Mouse (Mus musculus): ENCODE measurements around the gene Batf2. TPM values are rescaled to one million over a fixed set of nuclear protein-coding genes. Genes with fewer than 3 reads are reported as not detected.

Gene Batf2
- total and polyA plus RNA-seq, 3 experiments: not detected

- H3K4me2 ChIP-seq (ENCODE audit: insufficient read depth, low read depth, poor library complexity, severe bottlenecking): peak overlapping the region; percentile 70
- no peaks in the 10 kb centered on the region for H3K27me3 ChIP-seq (replicated peaks)
- no peak for DNase-seq (ENCODE audit: extremely low read depth)
- H3K79me2 ChIP-seq (replicated peaks; ENCODE audit: control insufficient read depth, extremely low read depth, insufficient read depth, poor library complexity, severe bottlenecking): peaks cover 14% of the 10 kb centered on the region
- peak overlapping the region; percentile 94 for H3K27ac ChIP-seq (ENCODE audit: insufficient read depth, low read depth)
- H3K4me3 ChIP-seq (replicated peaks in 1 of 3; ENCODE audit: low read depth in 2 of 3, low read length in 2 of 3, poor library complexity in 1 of 3): peak overlapping the region; percentile 78 to 90 (median 84)
- H3K4me1 ChIP-seq (ENCODE audit: control insufficient read depth in 1 of 2, insufficient read depth in 2 of 2): peaks cover 11 to 43% of the 10 kb centered on the region in 2 experiments; a peak in 3 of 4 replicates
- peaks cover 36 to 72% of the 10 kb centered on the region in 2 experiments for H3K36me3 ChIP-seq (replicated peaks in 1 of 2; ENCODE audit: control insufficient read depth in 1 of 2, insufficient read depth in 1 of 2, low read length in 1 of 2)
- TF ChIP-seq ELF1 (IDR thresholded peaks at IDR 0.05; ENCODE audit: low read depth, low read length) (0 out of 2 replicates have a peak, but pooled peaks have one; percentile 15), IRF4 (IDR thresholded peaks at IDR 0.05; ENCODE audit: low read depth, low read length) (no peak)
- in situ Hi-C loops (cut with MboI; ENCODE audit: low pct_ligation_motif_present, low pct_unique_long_range_greater_than_20kb, low sequenced_read_pairs): no loop called here
- H3K9me3 ChIP-seq (replicated peaks; ENCODE audit: low read length): no peaks in the 10 kb centered on the region
- dilution Hi-C loops (cut with MboI; ENCODE audit: extremely low pct_ligation_motif_present, extremely low pct_unique_long_range_greater_than_20kb, low sequenced_read_pairs): no loop called here
- peak overlapping the region; percentile 74 for H3K9ac ChIP-seq (ENCODE audit: insufficient read depth, low read depth)
Measured at GRCm38 (mm10) chr19:6117346-6117985, 23.3 kb upstream of the Batf2 start.

- H3K9ac ChIP-seq (ENCODE audit: insufficient read depth, low read depth): peak within 1 kb of the TSS; percentile 74
- H3K4me2 ChIP-seq (ENCODE audit: insufficient read depth, low read depth, poor library complexity, severe bottlenecking): peak within 1 kb of the TSS; percentile 70
- no peaks in the 10 kb centered on the region for H3K27me3 ChIP-seq (replicated peaks)
- peaks cover 7 to 36% of the 10 kb centered on the region in 2 experiments; a peak in 3 of 4 replicates for H3K4me1 ChIP-seq (ENCODE audit: control insufficient read depth in 1 of 2, insufficient read depth in 2 of 2)
- peaks cover 14% of the 10 kb centered on the region for H3K79me2 ChIP-seq (replicated peaks; ENCODE audit: control insufficient read depth, extremely low read depth, insufficient read depth, poor library complexity, severe bottlenecking)
- H3K4me3 ChIP-seq (replicated peaks in 1 of 3; ENCODE audit: low read depth in 2 of 3, low read length in 2 of 3, poor library complexity in 1 of 3): peak within 1 kb of the TSS; percentile 78 to 90 (median 84)
- dilution Hi-C loops (cut with MboI; ENCODE audit: extremely low pct_ligation_motif_present, extremely low pct_unique_long_range_greater_than_20kb, low sequenced_read_pairs): no loop called here
- H3K9me3 ChIP-seq (replicated peaks; ENCODE audit: low read length): no peaks in the 10 kb centered on the region
- peaks cover 30 to 68% of the 10 kb centered on the region in 2 experiments for H3K36me3 ChIP-seq (replicated peaks in 1 of 2; ENCODE audit: control insufficient read depth in 1 of 2, insufficient read depth in 1 of 2, low read length in 1 of 2)
- peak within 1 kb of the TSS; percentile 94 for H3K27ac ChIP-seq (ENCODE audit: insufficient read depth, low read depth)
- DNase-seq (ENCODE audit: extremely low read depth): peak; percentile 93
- in situ Hi-C loops (cut with MboI; ENCODE audit: low pct_ligation_motif_present, low pct_unique_long_range_greater_than_20kb, low sequenced_read_pairs): no loop called here
- TF ChIP-seq ZMIZ1 (IDR thresholded peaks at IDR 0.05; ENCODE audit: low read depth, low read length) (peak; percentile 90), HCFC1 (IDR thresholded peaks at IDR 0.05; ENCODE audit: low read depth, low read length) (peak; percentile 88), UBTF (IDR thresholded peaks at IDR 0.05; ENCODE audit: low read depth, low read length) (no peak; the same call in 1 of the 2 replicates), JUND (conservative IDR thresholded peaks at IDR 0.05; ENCODE audit: low read depth, low read length) (no peak), MAFK (IDR thresholded peaks at IDR 0.05; ENCODE audit: insufficient replicate concordance, low read length) (no peak), USF2 (conservative IDR thresholded peaks at IDR 0.05; ENCODE audit: low read depth, low read length) (no peak), E2F4 (IDR thresholded peaks at IDR 0.05; ENCODE audit: insufficient replicate concordance, low read depth, low read length) (peak; percentile 89; the same call in 1 of the 2 replicates), NELFE (IDR thresholded peaks at IDR 0.05; ENCODE audit: low read depth, low read length) (peak; percentile 97), PAX5 (IDR thresholded peaks at IDR 0.05; ENCODE audit: low read length) (no peak), ZC3H11A (IDR thresholded peaks at IDR 0.05; ENCODE audit: low read depth, low read length) (no peak), POLR2A (IDR thresholded peaks at IDR 0.05; ENCODE audit: low read depth, low read length) (peak; percentile 99), USF1 (IDR thresholded peaks at IDR 0.05; ENCODE audit: low read depth, low read length) (no peak), MEF2A (IDR thresholded peaks at IDR 0.05; ENCODE audit: borderline replicate concordance, low read depth, low read length) (peak; percentile 7; the same call in 1 of the 2 replicates), POLR2AphosphoS2 (IDR thresholded peaks at IDR 0.05; ENCODE audit: low read depth, low read length) (peak; percentile 92), ZNF384 (IDR thresholded peaks at IDR 0.05; ENCODE audit: low read depth, low read length) (no peak), MAX (IDR thresholded peaks at IDR 0.05; ENCODE audit: low read length) (peak; percentile 82), ETS1 (conservative IDR thresholded peaks at IDR 0.05; ENCODE audit: low read depth, low read length) (no peak), TCF12 (IDR thresholded peaks at IDR 0.05; ENCODE audit: low read depth, low read length) (peak; percentile 84), SMC3 (IDR thresholded peaks at IDR 0.05; ENCODE audit: low read depth, low read length) (no peak), EP300 (IDR thresholded peaks at IDR 0.05; ENCODE audit: low read length) (no peak; the same call in 1 of the 2 replicates), SIN3A (IDR thresholded peaks at IDR 0.05; ENCODE audit: low read length) (peak; percentile 91), ELF1 (IDR thresholded peaks at IDR 0.05; ENCODE audit: low read depth, low read length) (peak; percentile 66), KAT2A (IDR thresholded peaks at IDR 0.05; ENCODE audit: insufficient replicate concordance, low read length) (peak; percentile 87; the same call in 1 of the 2 replicates), MXI1 (IDR thresholded peaks at IDR 0.05; ENCODE audit: low read depth, low read length) (peak; percentile 80; the same call in 1 of the 2 replicates), ZKSCAN1 (IDR thresholded peaks at IDR 0.05; ENCODE audit: borderline replicate concordance, low read depth, low read length) (no peak), CHD2 (IDR thresholded peaks at IDR 0.05; ENCODE audit: low read length) (no peak), GABPA (IDR thresholded peaks at IDR 0.05; ENCODE audit: insufficient replicate concordance, low read depth, low read length) (no peak; the same call in 1 of the 2 replicates), RCOR1 (conservative IDR thresholded peaks at IDR 0.05; ENCODE audit: low read depth, low read length) (no peak), MYC (IDR thresholded peaks at IDR 0.05; ENCODE audit: low read depth, low read length) (peak; percentile 70; the same call in 1 of the 2 replicates), IRF4 (IDR thresholded peaks at IDR 0.05; ENCODE audit: low read depth, low read length) (peak; percentile 20; the same call in 1 of the 2 replicates)
Measured at GRCm38 (mm10) chr19:6117986-6118676, 22.7 kb upstream of the Batf2 start, which contains the start of gene Sac3d1. TSS of gene Sac3d1 (minus strand) at chr19:6118650.
